Mouse (Mus musculus) lung, adult 2 months (tissue): ENCODE results near the gene Phyhipl. TPM values are rescaled to one million over a fixed set of nuclear protein-coding genes. Genes with fewer than 3 reads are reported as not detected.

Source experiments
- DNase-seq: peaks from one replicate; pipeline ENCODE4 v3.0.0; 2022
- H3K4me1 ChIP-seq: fragments of 200-500 bp; 2 replicates; pipeline ENCODE4 v1.6.1; 2011; ENCODE audit warnings: low read length; ENCODE audit not compliant: control insufficient read depth, insufficient read depth
- H3K4me3 ChIP-seq: fragments of 200-500 bp; replicated peaks from 2 replicates; pipeline ENCODE3; 2011; ENCODE audit warnings: low read depth, mild to moderate bottlenecking, control low read depth, low read length; ENCODE audit errors: extremely low read depth
- CTCF ChIP-seq: fragments of 200-500 bp; IDR thresholded peaks from 2 replicates; pipeline ENCODE4 v1.5.1; 2011; ENCODE audit warnings: mild to moderate bottlenecking, low read length, control low read depth; ENCODE audit not compliant: insufficient read depth
- POLR2A ChIP-seq: fragments of 200-500 bp; IDR thresholded peaks from 2 replicates; pipeline ENCODE4 v1.6.1; 2011; ENCODE audit warnings: low read depth, mild to moderate bottlenecking, control low read depth, low read length, borderline replicate concordance; ENCODE audit errors: extremely low read depth
- WGBS: fragments of 180-500 bp; shearing (Covaris S2); methylation state at CpG from one replicate; pipeline ENCODE4 v1.1.7; 2018; 5-methylcytosine and 5-hydroxymethylcytosine counted together
- polyA plus RNA-seq: library from polyadenylated mRNA; depleted of rRNA; stranded (reverse); fragments of >200 nt; gene quantifications from 2 replicates; pipeline ENCODE4 v1.2.3, GENCODE M21; 2012

The Phyhipl gene
- polyA plus RNA-seq, 1 experiment, result 0.11 TPM

- DNase-seq, result no peak
- 80% methylated on average over 12 of the region's 12 CpGs for WGBS
- TF ChIP-seq CTCF, result no peak
- no peak for TF ChIP-seq POLR2A
Measured at GRCm38 (mm10) chr10:70637640-70638328, 18.0 kb downstream of the Phyhipl start.

DNA sequence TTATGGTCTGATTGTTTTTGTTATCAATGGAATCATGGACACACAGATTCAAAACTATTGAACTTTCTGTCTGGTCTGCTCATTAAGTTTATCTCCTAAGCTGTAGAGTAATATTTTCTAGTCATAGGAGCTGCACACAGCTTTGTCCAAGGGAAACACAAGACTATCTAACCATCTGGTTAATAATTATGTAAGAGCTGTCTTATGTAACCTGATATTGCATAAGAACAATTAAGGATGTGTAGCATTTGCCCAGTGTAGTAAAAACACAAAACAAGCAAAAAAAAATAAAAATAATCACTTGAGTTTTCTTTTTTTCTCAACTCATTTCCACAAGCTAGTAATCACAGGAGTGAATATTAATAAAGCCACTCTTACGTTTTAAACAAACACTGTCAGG, 20.5 kb downstream of the Phyhipl start:
- TF ChIP-seq POLR2A (no peak), CTCF (no peak)
- no peak for DNase-seq
- H3K4me1 ChIP-seq, result no peaks in the 10 kb centered on the region
- WGBS, result 45% methylated on average over 1 of the region's 1 CpGs
- no peak overlapping the region for H3K4me3 ChIP-seq

More at GRCm38 (mm10) chr10:70637640-70638328, 18.0 kb downstream of the Phyhipl start:
- Histone ChIP-seq H3K4me3 (no peak overlapping the region), H3K4me1 (no peaks in the 10 kb centered on the region)

DNA sequence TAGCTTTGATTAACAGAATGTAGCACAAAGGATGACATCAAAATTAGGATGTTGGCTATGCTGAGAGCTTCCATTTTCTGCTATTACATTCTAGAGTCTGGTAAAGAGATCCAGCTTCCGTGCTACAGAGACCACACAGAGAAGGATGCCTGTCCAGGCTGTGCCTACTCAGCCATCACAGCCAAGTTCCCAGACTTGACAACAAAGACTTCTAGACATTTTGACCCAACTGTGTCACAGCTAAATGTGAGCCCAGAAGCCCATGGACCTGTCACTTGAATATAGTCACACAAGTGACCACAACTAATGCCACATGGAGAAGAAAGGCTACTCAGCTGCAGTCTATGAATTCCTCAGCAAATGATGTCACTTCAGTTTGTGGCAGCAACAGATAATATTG, 24.6 kb downstream of the Phyhipl start:
- H3K4me1 ChIP-seq, result no peaks in the 10 kb centered on the region
- 85% methylated on average over 1 of the region's 1 CpGs for WGBS
- DNase-seq, result no peak
- TF ChIP-seq POLR2A (no peak), CTCF (no peak)
- no peak overlapping the region for H3K4me3 ChIP-seq

GRCm38 (mm10) chr10:70623461-70623860, 32.3 kb downstream of the Phyhipl start:
- H3K4me3 ChIP-seq, result no peak overlapping the region
- DNase-seq, result no peak
- no peaks in the 10 kb centered on the region for H3K4me1 ChIP-seq
- TF ChIP-seq POLR2A (no peak), CTCF (no peak)
- WGBS, result 88% methylated on average over 3 of the region's 3 CpGs

DNA sequence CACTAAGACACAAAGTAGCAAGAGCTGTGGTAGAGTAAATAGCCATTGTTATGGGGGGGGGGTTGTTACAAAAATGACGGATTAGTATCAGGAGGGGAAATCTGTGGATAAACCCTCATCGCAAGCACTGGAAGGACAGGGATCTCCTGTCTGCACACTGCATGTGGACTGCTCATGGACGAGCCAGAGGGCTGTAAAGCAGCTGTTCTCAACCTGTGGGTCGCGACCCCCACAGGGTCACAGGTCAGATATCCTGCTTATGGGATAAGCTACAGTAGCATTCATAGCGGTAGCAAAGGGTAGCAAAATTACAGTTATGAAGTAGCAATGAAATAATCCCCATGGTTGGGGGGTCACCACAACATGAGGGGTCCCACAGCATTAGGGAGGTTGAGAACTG, 39.4 kb downstream of the Phyhipl start:
- no peak overlapping the region for H3K4me3 ChIP-seq
- TF ChIP-seq POLR2A (no peak), CTCF (no peak)
- 78% methylated on average over 6 of the region's 6 CpGs for WGBS
- DNase-seq, result no peak
- no peaks in the 10 kb centered on the region for H3K4me1 ChIP-seq

DNA sequence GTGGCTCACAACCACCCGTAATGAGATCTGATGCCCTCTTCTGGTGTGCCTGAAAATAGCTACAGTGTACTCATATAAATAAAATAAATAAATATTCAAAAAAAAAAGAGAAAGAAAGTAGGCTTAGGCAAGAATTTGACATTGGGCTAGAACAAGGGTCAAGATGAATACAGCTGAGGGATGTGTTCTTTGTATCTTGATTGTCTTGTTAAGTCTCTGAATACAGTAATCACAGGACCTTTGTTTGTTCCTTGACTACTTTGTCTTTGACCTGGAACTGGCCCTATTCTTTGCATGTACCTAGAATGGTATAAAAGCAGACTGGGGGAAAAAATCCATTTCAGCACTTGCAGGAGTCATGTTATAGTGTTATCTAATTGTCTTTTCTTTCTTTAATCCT, 44.1 kb downstream of the Phyhipl start:
- no peaks in the 10 kb centered on the region for H3K4me1 ChIP-seq
- DNase-seq, result no peak
- WGBS, result 90% methylated on average over 1 of the region's 1 CpGs
- H3K4me3 ChIP-seq, result no peak overlapping the region
- TF ChIP-seq POLR2A, result no peak
- no peak for TF ChIP-seq CTCF

DNA sequence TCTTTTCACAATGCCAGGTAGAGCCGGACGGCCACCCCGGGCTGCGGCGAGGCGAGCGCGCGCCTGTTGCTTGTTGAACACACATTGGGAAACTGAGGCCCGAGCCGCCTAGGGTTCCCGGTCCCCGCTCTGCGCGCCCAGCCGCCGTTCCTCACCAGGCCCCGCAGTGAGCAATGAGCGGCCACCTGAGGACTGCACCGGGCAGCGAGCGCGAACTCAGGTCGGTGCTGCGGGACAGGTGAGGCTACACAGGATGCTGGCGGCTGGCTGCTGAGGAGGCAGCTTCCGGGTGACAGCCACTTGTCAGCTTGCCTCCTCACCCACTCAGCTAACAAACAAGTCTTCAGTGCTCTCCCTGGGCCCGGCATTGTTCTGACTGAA, 55.9 kb downstream of the Phyhipl start:
- TF ChIP-seq POLR2A, result no peak
- no peak for TF ChIP-seq CTCF
- no peak for DNase-seq
- Histone ChIP-seq H3K4me1 (no peaks in the 10 kb centered on the region; the same call in 1 of the 2 replicates), H3K4me3 (peak overlapping the region; percentile 28)
- 1% methylated on average over 28 of the region's 28 CpGs for WGBS

DNA sequence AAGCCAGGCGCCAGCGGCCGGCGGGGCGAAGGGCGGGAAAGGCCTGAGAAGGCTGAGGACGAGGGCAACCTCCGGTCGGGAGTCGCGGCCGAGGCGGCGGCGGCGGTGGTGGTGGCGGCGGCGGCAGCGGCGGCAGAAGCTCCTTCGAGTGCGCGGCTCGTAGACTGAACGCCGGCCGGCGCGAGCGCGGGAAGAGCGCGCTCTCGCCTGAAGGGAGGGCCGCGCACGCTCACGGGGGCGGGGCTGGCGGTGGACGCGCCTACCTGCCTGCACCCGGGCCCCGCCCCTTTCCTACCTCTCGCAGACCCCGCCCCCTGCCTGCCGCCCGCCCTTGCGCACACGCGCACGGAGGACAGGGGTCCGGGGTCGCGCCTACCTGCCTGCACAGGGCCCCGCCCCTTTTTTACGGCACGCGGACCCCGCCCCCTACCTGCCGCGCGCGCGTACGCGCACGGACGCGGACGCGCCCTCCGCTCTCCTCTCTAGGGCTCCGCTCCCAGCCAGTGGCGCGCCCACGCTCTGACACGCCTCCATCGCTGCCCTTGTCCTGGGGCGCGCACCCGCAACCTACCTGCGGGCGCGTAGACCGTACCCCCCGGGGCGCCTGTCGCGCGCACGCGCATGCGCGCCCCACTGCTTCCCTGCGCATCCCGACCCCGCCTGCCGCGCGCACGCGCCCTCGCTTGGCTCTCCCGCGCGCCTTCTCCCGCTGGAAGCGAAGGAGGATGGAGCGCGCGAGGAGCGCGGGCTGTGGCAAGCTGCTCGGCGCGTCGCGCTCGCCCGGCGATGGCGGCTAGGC, 56.4 kb downstream of the Phyhipl start:
- DNase-seq, result peak; percentile 44
- WGBS, result 2% methylated on average over 119 of the region's 124 CpGs
- Histone ChIP-seq H3K4me1 (no peaks in the 10 kb centered on the region; the same call in 1 of the 2 replicates), H3K4me3 (peak overlapping the region; percentile 28)
- TF ChIP-seq POLR2A (no peak), CTCF (no peak)

GRCm38 (mm10) chr10:70598516-70599125, 57.1 kb downstream of the Phyhipl start:
- Histone ChIP-seq H3K4me3 (peak overlapping the region; percentile 13), H3K4me1 (no peaks in the 10 kb centered on the region; the same call in 1 of the 2 replicates)
- 2% methylated on average over 46 of the region's 48 CpGs for WGBS
- TF ChIP-seq CTCF (no peak), POLR2A (no peak)
- peak; percentile 9 for DNase-seq
